Mouse (Mus musculus): Measurements from ENCODE around the gene Haspin. TPM values are rescaled to one million over a fixed set of nuclear protein-coding genes. Genes with fewer than 3 reads are reported as not detected.

Haspin gene
- polyA plus RNA-seq, 1 experiment from 2014 or later = 14.4 TPM

GRCm38 (mm10) chr11:73105246-73105645, 32.8 kb downstream of the Haspin start:
- H3K4me2 ChIP-seq = no peak overlapping the region
- WGBS = 60% methylated on average over 3 of the region's 3 CpGs
- H3K4me3 ChIP-seq = no peak overlapping the region
- no peak for ATAC-seq (ENCODE audit: insufficient number of reproducible peaks, low FRiP score)
- H3K27ac ChIP-seq (ENCODE audit: poor library complexity, severe bottlenecking) = no peak overlapping the region
- no peak overlapping the region for H3K9ac ChIP-seq
- H3K27me3 ChIP-seq (replicated peaks) = no peaks in the 10 kb centered on the region
- H3K9me3 ChIP-seq (replicated peaks) = no peaks in the 10 kb centered on the region
- peaks cover 21% of the 10 kb centered on the region for H3K4me1 ChIP-seq (replicated peaks)
- no peaks in the 10 kb centered on the region for H3K36me3 ChIP-seq

DNA sequence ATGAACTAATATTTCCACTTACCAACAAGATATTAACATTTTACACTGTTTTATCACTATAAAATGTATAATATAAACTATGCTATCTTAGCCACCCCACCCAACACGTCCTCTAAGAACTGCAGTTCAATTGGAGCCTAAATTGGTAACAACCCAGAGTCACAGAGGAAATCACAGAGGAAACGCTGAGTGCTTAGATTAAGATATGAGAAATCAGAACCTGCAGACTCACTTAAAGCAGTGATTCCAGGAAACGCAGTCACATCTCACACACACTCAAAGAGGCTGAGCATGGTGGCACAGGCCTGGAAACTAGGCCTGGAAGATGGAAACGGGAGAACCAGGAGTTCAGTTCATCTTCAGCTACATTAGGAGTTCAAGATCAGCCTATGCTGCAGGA, 36.8 kb downstream of the Haspin start:
- no peaks in the 10 kb centered on the region for H3K27me3 ChIP-seq (replicated peaks)
- no peaks in the 10 kb centered on the region for H3K9me3 ChIP-seq (replicated peaks)
- H3K27ac ChIP-seq (ENCODE audit: poor library complexity, severe bottlenecking) = no peak overlapping the region
- H3K36me3 ChIP-seq = no peaks in the 10 kb centered on the region
- no peak for ATAC-seq (ENCODE audit: insufficient number of reproducible peaks, low FRiP score)
- 41% methylated on average over 4 of the region's 4 CpGs for WGBS
- H3K4me3 ChIP-seq = no peak overlapping the region
- no peak overlapping the region for H3K9ac ChIP-seq
- no peak overlapping the region for H3K4me2 ChIP-seq
- no peaks in the 10 kb centered on the region for H3K4me1 ChIP-seq (replicated peaks)

DNA sequence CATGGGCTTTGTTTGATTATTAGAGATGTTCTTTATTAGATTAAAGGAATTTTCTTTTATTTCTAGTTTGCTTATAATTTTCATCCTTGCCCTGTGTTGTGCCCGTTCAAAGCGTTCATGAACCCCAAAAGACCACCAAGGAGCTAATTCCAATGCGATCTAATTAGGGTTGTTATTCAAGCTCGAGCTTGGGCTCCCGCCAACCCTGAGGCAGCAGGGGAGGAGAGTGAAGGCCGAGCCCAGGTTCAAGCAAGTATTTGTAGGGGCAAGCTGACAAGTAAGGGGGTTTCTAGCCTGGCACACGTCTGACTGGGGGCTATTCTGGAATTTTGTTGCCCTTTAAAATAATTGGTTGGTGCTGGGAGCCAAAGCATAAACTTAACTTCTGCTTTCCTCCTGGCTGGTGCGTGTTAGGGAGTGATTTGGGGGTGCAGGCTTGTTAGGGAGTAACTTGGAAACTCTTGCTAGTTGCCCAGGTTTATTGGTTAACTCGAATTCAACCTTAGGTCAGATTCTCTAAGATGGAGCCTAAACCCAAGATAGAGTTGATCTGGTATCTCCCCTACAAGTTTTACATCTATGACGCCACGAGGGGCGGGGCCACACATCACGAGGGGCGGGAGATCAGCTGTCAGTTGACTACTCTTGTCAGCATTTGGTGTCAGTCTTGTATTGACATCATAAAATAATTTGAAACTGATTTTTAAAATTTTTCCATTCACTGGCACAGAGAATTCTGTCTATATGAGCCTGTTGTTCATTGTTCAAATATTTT, 37.9 kb downstream of the Haspin start:
- no peaks in the 10 kb centered on the region for H3K9me3 ChIP-seq (replicated peaks)
- H3K4me2 ChIP-seq = no peak overlapping the region
- no peaks in the 10 kb centered on the region for H3K36me3 ChIP-seq
- no peaks in the 10 kb centered on the region for H3K27me3 ChIP-seq (replicated peaks)
- no peak overlapping the region for H3K4me3 ChIP-seq
- H3K4me1 ChIP-seq (replicated peaks) = no peaks in the 10 kb centered on the region
- 70% methylated on average over 14 of the region's 14 CpGs for WGBS
- no peak overlapping the region for H3K27ac ChIP-seq (ENCODE audit: poor library complexity, severe bottlenecking)
- no peak for ATAC-seq (ENCODE audit: insufficient number of reproducible peaks, low FRiP score)
- H3K9ac ChIP-seq = no peak overlapping the region

- 60% methylated on average over 5 of the region's 5 CpGs for WGBS
- Histone ChIP-seq H3K27ac (ENCODE audit: poor library complexity, severe bottlenecking) (no peak overlapping the region), H3K27me3 (replicated peaks) (no peaks in the 10 kb centered on the region), H3K9me3 (replicated peaks) (no peaks in the 10 kb centered on the region), H3K36me3 (no peaks in the 10 kb centered on the region), H3K4me3 (no peak overlapping the region), H3K4me1 (replicated peaks) (0 out of 2 replicates have a peak, but pooled peaks cover 4% of the 10 kb centered on the region), H3K9ac (no peak overlapping the region), H3K4me2 (no peak overlapping the region)
- no peak for ATAC-seq (ENCODE audit: insufficient number of reproducible peaks, low FRiP score)
These were observed 39.2 kb downstream of the Haspin start for GRCm38 (mm10) chr11:73098860-73099259.

DNA sequence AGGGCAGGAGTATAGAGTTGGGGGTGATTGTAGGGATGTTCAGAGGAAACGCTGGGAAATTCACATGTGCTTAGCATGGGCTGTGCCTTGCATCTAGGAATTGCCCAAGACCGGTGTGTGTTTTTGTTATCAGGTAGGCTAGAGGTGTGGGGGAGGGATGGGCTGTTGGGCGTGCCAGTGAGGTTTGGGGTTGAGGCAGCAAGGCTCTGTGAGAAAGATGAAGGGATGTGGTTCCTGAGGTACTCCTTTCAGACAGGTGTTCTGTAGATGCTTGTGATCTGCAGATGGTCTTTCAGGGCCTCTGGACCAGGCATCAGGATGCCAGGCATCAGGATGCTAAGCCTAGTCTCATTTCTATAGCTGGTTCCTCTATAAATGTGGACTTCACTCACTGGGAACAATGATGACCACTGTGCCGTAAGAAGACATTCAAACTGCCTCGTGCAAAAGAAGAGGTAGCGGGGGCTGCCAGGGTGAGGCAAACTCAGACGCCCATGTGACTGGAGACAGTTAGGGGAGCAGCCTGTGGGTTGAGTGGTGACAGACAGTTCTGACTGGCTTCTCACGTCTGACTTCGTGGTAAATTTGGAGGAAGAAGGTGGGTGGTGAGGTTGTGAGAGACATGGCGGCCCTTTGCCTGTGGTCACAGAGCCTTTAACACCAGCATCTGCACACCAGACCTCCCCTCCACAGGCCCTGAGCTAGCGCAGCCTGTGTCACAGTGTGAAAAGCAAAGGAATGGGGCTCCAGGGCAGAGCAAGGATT, 43.7 kb downstream of the Haspin start:
- 56% methylated on average over 11 of the region's 11 CpGs for WGBS
- no peak for ATAC-seq (ENCODE audit: insufficient number of reproducible peaks, low FRiP score)
- Histone ChIP-seq H3K9me3 (replicated peaks) (no peaks in the 10 kb centered on the region), H3K27me3 (replicated peaks) (no peaks in the 10 kb centered on the region), H3K9ac (no peak overlapping the region), H3K4me2 (no peak overlapping the region), H3K4me1 (replicated peaks) (0 out of 2 replicates have a peak, but pooled peaks cover 4% of the 10 kb centered on the region), H3K36me3 (no peaks in the 10 kb centered on the region), H3K4me3 (no peak overlapping the region), H3K27ac (ENCODE audit: poor library complexity, severe bottlenecking) (no peak overlapping the region)

- peaks cover 14% of the 10 kb centered on the region for H3K4me1 ChIP-seq (replicated peaks)
- H3K36me3 ChIP-seq = no peaks in the 10 kb centered on the region
- 65% methylated on average over 7 of the region's 7 CpGs for WGBS
- no peak overlapping the region for H3K4me2 ChIP-seq
- no peak overlapping the region for H3K27ac ChIP-seq (ENCODE audit: poor library complexity, severe bottlenecking)
- H3K27me3 ChIP-seq (replicated peaks) = no peaks in the 10 kb centered on the region
- no peak overlapping the region for H3K4me3 ChIP-seq
- ATAC-seq (ENCODE audit: insufficient number of reproducible peaks, low FRiP score) = no peak
- H3K9me3 ChIP-seq (replicated peaks) = no peaks in the 10 kb centered on the region
- no peak overlapping the region for H3K9ac ChIP-seq
These were observed 45.2 kb downstream of the Haspin start for GRCm38 (mm10) chr11:73092877-73093276.

GRCm38 (mm10) chr11:73092057-73092456, 46.0 kb downstream of the Haspin start:
- WGBS = 76% methylated on average over 4 of the region's 4 CpGs
- Histone ChIP-seq H3K36me3 (no peaks in the 10 kb centered on the region), H3K4me1 (replicated peaks) (peaks cover 21% of the 10 kb centered on the region), H3K27ac (ENCODE audit: poor library complexity, severe bottlenecking) (no peak overlapping the region), H3K4me2 (no peak overlapping the region), H3K27me3 (replicated peaks) (no peaks in the 10 kb centered on the region), H3K9ac (no peak overlapping the region), H3K9me3 (replicated peaks) (no peaks in the 10 kb centered on the region), H3K4me3 (no peak overlapping the region)
- ATAC-seq (ENCODE audit: insufficient number of reproducible peaks, low FRiP score) = no peak

- ATAC-seq (ENCODE audit: insufficient number of reproducible peaks, low FRiP score) = no peak
- no peak overlapping the region for H3K27ac ChIP-seq (ENCODE audit: poor library complexity, severe bottlenecking)
- no peak overlapping the region for H3K4me3 ChIP-seq
- WGBS = 82% methylated on average over 2 of the region's 2 CpGs
- peaks cover 32% of the 10 kb centered on the region for H3K4me1 ChIP-seq (replicated peaks)
- H3K9me3 ChIP-seq (replicated peaks) = no peaks in the 10 kb centered on the region
- H3K36me3 ChIP-seq = 0 out of 2 replicates have a peak, but pooled peaks cover 3% of the 10 kb centered on the region
- H3K27me3 ChIP-seq (replicated peaks) = no peaks in the 10 kb centered on the region
- no peak overlapping the region for H3K9ac ChIP-seq
- no peak overlapping the region for H3K4me2 ChIP-seq
These were observed 47.3 kb downstream of the Haspin start for GRCm38 (mm10) chr11:73090826-73091225.

- ATAC-seq (ENCODE audit: insufficient number of reproducible peaks, low FRiP score) = no peak
- no peaks in the 10 kb centered on the region for H3K27me3 ChIP-seq (replicated peaks)
- peaks cover 34% of the 10 kb centered on the region for H3K4me1 ChIP-seq (replicated peaks)
- no peak within 1 kb of the TSS for H3K4me2 ChIP-seq
- no peak within 1 kb of the TSS for H3K4me3 ChIP-seq
- no peaks in the 10 kb centered on the region for H3K9me3 ChIP-seq (replicated peaks)
- H3K36me3 ChIP-seq = 0 out of 2 replicates have a peak, but pooled peaks cover 3% of the 10 kb centered on the region
- no peak within 1 kb of the TSS for H3K27ac ChIP-seq (ENCODE audit: poor library complexity, severe bottlenecking)
- no peak within 1 kb of the TSS for H3K9ac ChIP-seq
- WGBS = 75% methylated on average over 4 of the region's 4 CpGs
These were observed 47.8 kb downstream of the Haspin start, which contains the start of gene Itgae for GRCm38 (mm10) chr11:73090283-73090682. Gene Itgae, plus strand, starts transcription at chr11:73090583.

DNA sequence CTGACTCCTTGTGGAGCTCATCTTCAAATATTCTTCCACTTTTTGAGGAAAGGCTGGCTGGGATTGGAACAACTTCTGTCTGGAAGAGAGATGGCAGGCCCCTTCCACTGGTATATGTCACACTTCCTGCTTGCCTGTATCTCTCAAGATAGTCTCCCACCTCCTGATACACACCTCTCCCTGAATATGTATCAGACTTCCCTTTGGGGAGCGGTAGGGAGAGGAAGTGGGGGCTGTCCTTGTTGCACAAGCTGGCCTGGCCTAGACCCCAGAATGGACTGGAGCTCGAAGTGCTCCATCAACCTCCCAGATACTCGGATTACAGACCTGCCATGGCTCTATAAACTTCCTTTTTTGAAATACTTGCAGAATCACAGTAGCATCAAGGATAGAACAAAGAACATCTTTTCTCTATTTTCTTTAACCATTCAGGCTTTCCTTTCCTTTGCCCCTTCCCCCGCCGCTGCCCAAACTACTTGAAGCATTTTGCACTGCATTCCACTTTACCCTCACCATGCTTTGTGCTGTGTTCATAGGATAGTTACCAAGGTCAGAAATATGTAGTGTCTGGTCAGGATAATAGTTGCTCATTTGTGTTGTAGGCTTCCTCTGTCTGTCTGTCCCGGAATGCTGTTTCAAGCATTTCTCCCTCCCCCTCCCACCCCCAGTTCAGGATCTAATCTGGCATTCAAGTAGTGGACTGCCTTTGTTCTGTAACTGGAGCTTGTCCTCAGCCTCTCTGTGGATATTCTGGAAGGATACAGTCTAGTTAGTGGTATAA, 50.2 kb downstream of the Haspin start:
- WGBS = 52% methylated on average over 6 of the region's 6 CpGs
- Histone ChIP-seq H3K4me3 (no peak overlapping the region), H3K9ac (0 out of 2 replicates have a peak overlapping the region, but pooled peaks have one; percentile 25), H3K4me1 (replicated peaks) (peaks cover 39% of the 10 kb centered on the region), H3K27ac (ENCODE audit: poor library complexity, severe bottlenecking) (peak overlapping the region; percentile 18; the same call in 1 of the 2 replicates), H3K27me3 (replicated peaks) (no peaks in the 10 kb centered on the region), H3K4me2 (no peak overlapping the region), H3K36me3 (peaks cover 15% of the 10 kb centered on the region; the same call in 1 of the 2 replicates), H3K9me3 (replicated peaks) (no peaks in the 10 kb centered on the region)
- no peak for ATAC-seq (ENCODE audit: insufficient number of reproducible peaks, low FRiP score)
